Mouse (Mus musculus) limb, embryonic 10.5 days (tissue): ENCODE measurements around the gene Heatr1. TPM values are rescaled to one million over a fixed set of nuclear protein-coding genes. Genes with fewer than 3 reads are reported as not detected.

Experiments used
- polyA plus RNA-seq: library from polyadenylated mRNA; unstranded; fragments of >200 nt; fragmentation: Nextera tagmentation; extraction: Ambion mirVana; gene quantifications from 2 replicates; pipeline ENCODE4 v1.2.1, GENCODE M21; 2016

The Heatr1 gene
- polyA plus RNA-seq, 1 experiment from 2014 or later: 39.1 TPM

Other genes with a start within 250 kb of the Heatr1 start
- gene Mtr, start 136.9 kb upstream of the Heatr1 start, polyA plus RNA-seq: 19.2 and 26.7 TPM in 2 replicates
- 1.3 and 2.6 TPM in 2 replicates for gene Actn2, start 54.3 kb upstream of the Heatr1 start, polyA plus RNA-seq
- gene Lgals8, start 69.9 kb downstream of the Heatr1 start, polyA plus RNA-seq: 5.6 and 10.6 TPM in 2 replicates
- gene Edaradd, start 125.4 kb downstream of the Heatr1 start, polyA plus RNA-seq: 1.3 and 1.7 TPM in 2 replicates
- gene Ero1lb, start 170.8 kb downstream of the Heatr1 start, polyA plus RNA-seq: 6.0 and 7.9 TPM in 2 replicates